Mouse (Mus musculus) C2C12 (cell line): ENCODE measurements around the gene Cdk14.

Experiments
- CTCF ChIP-seq: IDR thresholded peaks from one replicate; pipeline ENCODE4 v1.5.1; 2011; ENCODE audit not compliant: control insufficient read depth, insufficient read depth, insufficient read length
- FOSL1 ChIP-seq: IDR thresholded peaks from one replicate; pipeline ENCODE4 v1.8.0; 2011; ENCODE audit warnings: mild to moderate bottlenecking, low read length; ENCODE audit not compliant: poor library complexity, insufficient read depth, severe bottlenecking

DNA sequence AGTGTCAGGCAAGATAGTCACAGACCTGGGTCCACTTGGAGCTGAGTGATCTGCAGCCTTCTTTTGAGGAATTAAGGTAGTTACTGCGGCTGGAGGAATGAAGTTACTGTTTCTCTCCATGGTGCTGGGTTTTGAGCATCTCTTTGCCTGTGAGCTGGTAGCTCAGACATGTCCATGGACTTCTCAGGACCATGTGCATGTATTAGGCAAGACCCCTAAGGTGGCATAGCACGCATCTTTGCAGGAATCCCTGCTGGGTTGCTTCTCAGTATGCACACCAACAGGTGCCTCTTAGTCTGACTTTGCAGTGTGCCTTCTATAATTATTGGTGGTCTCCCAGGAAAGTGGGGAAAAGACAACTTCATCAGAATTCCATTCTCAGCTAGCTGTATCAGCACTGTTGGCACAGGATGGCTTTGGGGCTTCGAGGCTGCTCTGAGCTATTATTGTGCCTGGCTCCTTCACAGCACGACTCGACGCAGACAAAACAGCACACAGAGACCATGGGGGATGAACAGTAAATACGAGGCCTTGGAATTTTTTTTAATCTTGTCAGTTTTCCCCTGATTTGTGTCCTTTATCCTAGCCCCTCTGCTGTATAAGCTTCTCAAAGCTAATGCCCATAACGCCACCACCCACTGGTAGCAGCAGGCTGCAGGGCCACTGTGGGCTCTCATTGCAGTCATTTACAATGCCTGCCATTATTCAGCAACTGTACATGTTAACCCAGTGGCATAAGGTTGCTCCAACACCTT is 618.8 kb downstream of the Cdk14 start:
- no peak for TF ChIP-seq FOSL1
- TF ChIP-seq CTCF = no peak
